Mouse (Mus musculus): Measurements from ENCODE around the gene Ubr1. TPM values are rescaled to one million over a fixed set of nuclear protein-coding genes. Genes with fewer than 3 reads are reported as not detected.

Ubr1 gene
- polyA plus RNA-seq (2012; ENCODE audit: insufficient read depth, insufficient read length, missing spikeins): 11.2 and 14.9 TPM in 2 replicates

GRCm38 (mm10) chr2:120970559-120971080 lies at the start of gene Ubr1:
Ubr1 (minus strand) TSS chr2:120970715.
- Histone ChIP-seq H3K4me1 (ENCODE audit: control insufficient read depth, insufficient read depth, low read length) (peaks cover 26% of the 10 kb centered on the region), H3K4me3 (ENCODE audit: insufficient read depth, low read length) (peak within 1 kb of the TSS; percentile 97), H3K27ac (ENCODE audit: insufficient read depth, low read depth, low read length) (peak within 1 kb of the TSS; percentile 46)
- TF ChIP-seq CTCF (IDR thresholded peaks at IDR 0.05; ENCODE audit: low read depth, low read length): no peak
- TF ChIP-seq POLR2A (IDR thresholded peaks at IDR 0.05; ENCODE audit: borderline replicate concordance, low read depth, low read length): 0 out of 2 replicates have a peak, but pooled peaks have one; percentile 84

- Histone ChIP-seq H3K27ac (ENCODE audit: insufficient read depth, low read depth, low read length) (no peak overlapping the region), H3K4me1 (ENCODE audit: control insufficient read depth, insufficient read depth, low read length) (no peaks in the 10 kb centered on the region), H3K4me3 (ENCODE audit: insufficient read depth, low read length) (no peak overlapping the region)
- TF ChIP-seq POLR2A (IDR thresholded peaks at IDR 0.05; ENCODE audit: borderline replicate concordance, low read depth, low read length) (no peak), CTCF (IDR thresholded peaks at IDR 0.05; ENCODE audit: low read depth, low read length) (no peak)
Observed at GRCm38 (mm10) chr2:121017151-121017550, 46.6 kb upstream of the Ubr1 start.

- TF ChIP-seq CTCF (IDR thresholded peaks at IDR 0.05; ENCODE audit: low read depth, low read length) (no peak), POLR2A (IDR thresholded peaks at IDR 0.05; ENCODE audit: borderline replicate concordance, low read depth, low read length) (no peak)
- Histone ChIP-seq H3K27ac (ENCODE audit: insufficient read depth, low read depth, low read length) (no peak overlapping the region), H3K4me1 (ENCODE audit: control insufficient read depth, insufficient read depth, low read length) (no peaks in the 10 kb centered on the region), H3K4me3 (ENCODE audit: insufficient read depth, low read length) (no peak overlapping the region)
Observed at GRCm38 (mm10) chr2:121016226-121016625, 45.7 kb upstream of the Ubr1 start.

DNA sequence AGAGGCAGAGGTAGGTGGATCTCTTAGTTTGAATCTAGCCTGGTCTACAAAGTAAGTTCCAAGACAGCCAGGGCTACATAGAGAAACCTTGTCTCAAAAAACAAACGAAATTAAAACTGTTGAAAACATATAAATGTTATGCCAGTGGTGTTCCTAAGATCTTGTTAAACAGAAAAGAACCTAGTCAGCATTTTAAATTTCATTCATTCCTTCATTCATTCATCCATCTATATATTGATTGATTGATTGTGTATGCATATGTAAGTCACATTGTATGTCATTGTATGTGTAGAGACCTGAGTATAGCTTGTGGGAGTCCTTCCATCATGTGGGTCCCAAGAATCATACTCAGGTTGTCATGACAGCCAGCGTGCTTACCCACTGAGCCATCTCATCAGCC lies 45.0 kb upstream of the Ubr1 start:
- Histone ChIP-seq H3K4me3 (ENCODE audit: insufficient read depth, low read length) (no peak overlapping the region), H3K4me1 (ENCODE audit: control insufficient read depth, insufficient read depth, low read length) (no peaks in the 10 kb centered on the region), H3K27ac (ENCODE audit: insufficient read depth, low read depth, low read length) (no peak overlapping the region)
- TF ChIP-seq POLR2A (IDR thresholded peaks at IDR 0.05; ENCODE audit: borderline replicate concordance, low read depth, low read length) (no peak), CTCF (IDR thresholded peaks at IDR 0.05; ENCODE audit: low read depth, low read length) (no peak)

DNA sequence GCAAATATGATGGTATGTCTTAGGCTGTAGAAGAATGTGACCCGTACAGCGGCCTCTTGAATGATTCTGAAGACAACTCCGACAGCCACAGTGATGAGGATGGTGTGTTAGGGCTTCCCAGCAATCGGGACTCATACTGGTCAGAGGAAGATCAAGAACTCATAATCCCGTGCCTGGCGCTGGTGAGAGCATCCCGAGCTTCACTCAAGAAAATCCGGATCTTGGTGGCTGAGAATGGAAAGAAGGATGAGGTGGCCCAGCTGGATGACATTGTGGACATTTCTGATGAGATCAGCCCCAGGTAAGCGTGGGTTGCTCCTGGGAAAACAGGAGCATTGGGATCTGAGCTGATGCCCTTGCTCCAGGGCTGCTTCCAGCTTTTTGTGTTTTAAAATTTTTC lies 42.2 kb upstream of the Ubr1 start:
- Histone ChIP-seq H3K4me1 (ENCODE audit: control insufficient read depth, insufficient read depth, low read length) (0 out of 2 replicates have a peak, but pooled peaks cover 2% of the 10 kb centered on the region), H3K4me3 (ENCODE audit: insufficient read depth, low read length) (no peak overlapping the region), H3K27ac (ENCODE audit: insufficient read depth, low read depth, low read length) (no peak overlapping the region)
- TF ChIP-seq CTCF (IDR thresholded peaks at IDR 0.05; ENCODE audit: low read depth, low read length) (no peak), POLR2A (IDR thresholded peaks at IDR 0.05; ENCODE audit: borderline replicate concordance, low read depth, low read length) (no peak)

DNA sequence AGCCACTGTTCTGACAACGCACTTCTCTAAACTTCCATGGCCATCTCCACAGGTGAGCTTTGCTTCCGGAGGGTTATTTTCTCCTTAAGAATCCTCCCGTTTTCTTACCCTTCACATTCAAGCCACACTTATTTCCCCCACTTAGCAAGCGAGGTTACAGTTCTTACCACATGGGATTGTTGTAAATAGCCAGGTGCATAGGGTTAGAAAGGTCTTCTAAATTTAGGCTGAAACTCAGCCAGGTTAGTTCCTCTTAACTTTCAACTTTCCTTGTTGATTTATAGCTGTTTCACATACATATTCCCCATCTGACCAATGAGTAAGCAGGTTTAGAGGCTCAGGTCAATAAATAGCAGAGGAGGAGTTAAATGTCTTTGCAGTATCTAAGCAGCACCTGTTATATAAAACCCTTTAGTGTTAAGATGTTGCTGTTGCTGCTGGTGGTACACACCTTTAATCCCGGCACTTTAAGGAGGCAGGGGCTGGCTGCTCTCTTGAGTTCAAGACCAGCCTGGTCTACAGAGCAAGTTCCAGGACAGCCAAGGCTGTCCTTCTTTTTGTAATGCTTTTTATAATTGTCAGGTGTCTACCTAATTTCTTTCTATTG lies 38.7 kb upstream of the Ubr1 start:
- H3K4me1 ChIP-seq (ENCODE audit: control insufficient read depth, insufficient read depth, low read length): peaks cover 6% of the 10 kb centered on the region; the same call in 1 of the 2 replicates
- peak overlapping the region; percentile 74 for H3K4me3 ChIP-seq (ENCODE audit: insufficient read depth, low read length)
- TF ChIP-seq POLR2A (IDR thresholded peaks at IDR 0.05; ENCODE audit: borderline replicate concordance, low read depth, low read length) (no peak), CTCF (IDR thresholded peaks at IDR 0.05; ENCODE audit: low read depth, low read length) (no peak)
- no peak overlapping the region for H3K27ac ChIP-seq (ENCODE audit: insufficient read depth, low read depth, low read length)

- no peak for TF ChIP-seq POLR2A (IDR thresholded peaks at IDR 0.05; ENCODE audit: borderline replicate concordance, low read depth, low read length)
- TF ChIP-seq CTCF (IDR thresholded peaks at IDR 0.05; ENCODE audit: low read depth, low read length): no peak
- peaks cover 6% of the 10 kb centered on the region; the same call in 1 of the 2 replicates for H3K4me1 ChIP-seq (ENCODE audit: control insufficient read depth, insufficient read depth, low read length)
- H3K27ac ChIP-seq (ENCODE audit: insufficient read depth, low read depth, low read length): no peak overlapping the region
- H3K4me3 ChIP-seq (ENCODE audit: insufficient read depth, low read length): peak overlapping the region; percentile 74
Observed at GRCm38 (mm10) chr2:121008664-121009007, 38.1 kb upstream of the Ubr1 start.

DNA sequence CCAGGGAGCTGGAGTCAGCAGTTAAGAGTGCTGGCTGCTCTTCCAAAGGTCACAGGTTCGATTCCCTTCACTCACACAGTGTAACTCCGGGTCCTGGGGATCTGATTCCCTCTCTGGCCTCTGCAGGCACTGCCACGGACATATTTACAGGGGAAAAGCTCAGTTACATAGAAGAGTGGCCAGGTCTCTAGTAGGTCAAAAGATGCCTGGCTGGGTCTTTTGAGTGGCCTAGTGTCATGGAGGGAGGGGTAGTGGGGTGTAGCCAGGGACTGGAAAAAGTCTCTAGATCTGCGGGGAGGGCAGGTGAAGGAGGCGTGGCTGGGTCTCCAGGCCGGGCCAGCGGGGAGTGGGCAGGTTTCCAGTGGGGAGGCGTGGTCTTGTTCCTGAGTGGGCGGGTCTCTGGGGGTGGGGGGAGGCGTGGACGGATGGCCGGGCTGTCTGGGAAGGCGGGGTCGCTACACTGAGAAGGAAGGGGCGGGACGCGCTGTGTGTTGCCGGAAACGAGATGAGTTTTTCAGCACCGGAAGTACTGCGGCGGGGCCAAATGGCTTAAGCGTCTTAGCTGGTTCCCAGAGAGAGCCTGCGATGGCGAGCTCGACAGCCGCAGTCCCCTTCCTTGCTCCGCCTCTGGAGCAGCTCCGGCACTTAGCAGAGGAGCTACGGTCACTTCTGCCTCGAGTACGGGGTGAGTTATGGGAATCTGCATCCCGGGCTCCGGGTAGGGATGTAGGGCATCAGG lies 37.6 kb upstream of the Ubr1 start, which contains the start of gene Ccndbp1:
Ccndbp1 (plus strand) TSS at position 479 of the 739 bp plus-strand sequence.
- H3K4me3 ChIP-seq (ENCODE audit: insufficient read depth, low read length): peak within 1 kb of the TSS; percentile 74
- no peak within 1 kb of the TSS for H3K27ac ChIP-seq (ENCODE audit: insufficient read depth, low read depth, low read length)
- no peak for TF ChIP-seq CTCF (IDR thresholded peaks at IDR 0.05; ENCODE audit: low read depth, low read length)
- TF ChIP-seq POLR2A (IDR thresholded peaks at IDR 0.05; ENCODE audit: borderline replicate concordance, low read depth, low read length): no peak

GRCm38 (mm10) chr2:121006986-121007385 lies 36.5 kb upstream of the Ubr1 start:
- H3K4me3 ChIP-seq (ENCODE audit: insufficient read depth, low read length): no peak overlapping the region
- peaks cover 6% of the 10 kb centered on the region; the same call in 1 of the 2 replicates for H3K4me1 ChIP-seq (ENCODE audit: control insufficient read depth, insufficient read depth, low read length)
- no peak for TF ChIP-seq CTCF (IDR thresholded peaks at IDR 0.05; ENCODE audit: low read depth, low read length)
- TF ChIP-seq POLR2A (IDR thresholded peaks at IDR 0.05; ENCODE audit: borderline replicate concordance, low read depth, low read length): no peak
- no peak overlapping the region for H3K27ac ChIP-seq (ENCODE audit: insufficient read depth, low read depth, low read length)

More for the DNA sequence above, 37.6 kb upstream of the Ubr1 start, which contains the start of gene Ccndbp1:
- H3K4me1 ChIP-seq (ENCODE audit: control insufficient read depth, insufficient read depth, low read length): peaks cover 6% of the 10 kb centered on the region; the same call in 1 of the 2 replicates

Data from bone marrow macrophage, adult 2 months (primary cell).